Mouse (Mus musculus) kidney, embryonic 14.5 days (tissue): Measurements from ENCODE around the gene Palld. TPM values are rescaled to one million over a fixed set of nuclear protein-coding genes. Genes with fewer than 3 reads are reported as not detected.

Experiments
- ATAC-seq: fragments of 200-750 bp; cut with Nextera tagmentation; 2 replicates; pipeline ENCODE4 v1.8.0; 2017; ENCODE audit warnings: moderate number of reproducible peaks, mild to moderate bottlenecking, moderate TSS enrichment, moderate library complexity; ENCODE audit not compliant: low FRiP score, low TSS enrichment
- H3K27ac ChIP-seq: fragments of 300-500 bp; sonication (generic); 2 replicates; pipeline ENCODE4 v1.5.1; 2014; ENCODE audit warnings: low read depth, mild to moderate bottlenecking, low read length, moderate library complexity, mixed read lengths
- H3K27me3 ChIP-seq: fragments of 300-500 bp; sonication (generic); 2 replicates; pipeline ENCODE4 v1.6.1; 2014; ENCODE audit warnings: mild to moderate bottlenecking, low read length; ENCODE audit not compliant: control insufficient read depth, insufficient read depth
- H3K36me3 ChIP-seq: fragments of 300-500 bp; sonication (generic); 2 replicates; pipeline ENCODE4 v1.6.1; 2014; ENCODE audit warnings: low read length, mixed read lengths; ENCODE audit not compliant: control insufficient read depth, insufficient read depth
- H3K4me1 ChIP-seq: fragments of 300-500 bp; sonication (generic); 2 replicates; pipeline ENCODE4 v1.6.1; 2014; ENCODE audit warnings: low read length, mixed read lengths; ENCODE audit not compliant: control insufficient read depth, insufficient read depth
- H3K4me2 ChIP-seq: fragments of 300-500 bp; sonication (generic); replicated peaks from 2 replicates; pipeline ENCODE4 v1.6.1; 2014; ENCODE audit warnings: low read depth, mild to moderate bottlenecking, low read length
- H3K4me3 ChIP-seq: fragments of 300-500 bp; sonication (generic); 2 replicates; pipeline ENCODE4 v1.5.1; 2014; ENCODE audit warnings: mild to moderate bottlenecking, low read length
- H3K9ac ChIP-seq: fragments of 300-500 bp; sonication (generic); 2 replicates; pipeline ENCODE4 v1.6.1; 2014; ENCODE audit warnings: low read depth, mild to moderate bottlenecking, low read length, moderate library complexity
- H3K9me3 ChIP-seq: fragments of 300-500 bp; sonication (generic); 2 replicates; pipeline ENCODE4 v1.6.1; 2016; ENCODE audit warnings: low read length; ENCODE audit not compliant: control insufficient read depth
- WGBS: fragments of 180-500 bp; shearing (Covaris S2); extraction: QIAGEN DNeasy Blood & Tissue Kit; methylation state at CpG from one replicate; pipeline ENCODE4 v1.1.7; 2014; 5-methylcytosine and 5-hydroxymethylcytosine counted together
- polyA plus RNA-seq: library from polyadenylated mRNA; unstranded; fragments of >200 nt; fragmentation: Nextera tagmentation; extraction: Ambion mirVana; gene quantifications from 2 replicates; pipeline ENCODE4 v1.2.1, GENCODE M21; 2014

Palld gene
- polyA plus RNA-seq, 1 experiment from 2014 or later: 53.1 TPM

DNA sequence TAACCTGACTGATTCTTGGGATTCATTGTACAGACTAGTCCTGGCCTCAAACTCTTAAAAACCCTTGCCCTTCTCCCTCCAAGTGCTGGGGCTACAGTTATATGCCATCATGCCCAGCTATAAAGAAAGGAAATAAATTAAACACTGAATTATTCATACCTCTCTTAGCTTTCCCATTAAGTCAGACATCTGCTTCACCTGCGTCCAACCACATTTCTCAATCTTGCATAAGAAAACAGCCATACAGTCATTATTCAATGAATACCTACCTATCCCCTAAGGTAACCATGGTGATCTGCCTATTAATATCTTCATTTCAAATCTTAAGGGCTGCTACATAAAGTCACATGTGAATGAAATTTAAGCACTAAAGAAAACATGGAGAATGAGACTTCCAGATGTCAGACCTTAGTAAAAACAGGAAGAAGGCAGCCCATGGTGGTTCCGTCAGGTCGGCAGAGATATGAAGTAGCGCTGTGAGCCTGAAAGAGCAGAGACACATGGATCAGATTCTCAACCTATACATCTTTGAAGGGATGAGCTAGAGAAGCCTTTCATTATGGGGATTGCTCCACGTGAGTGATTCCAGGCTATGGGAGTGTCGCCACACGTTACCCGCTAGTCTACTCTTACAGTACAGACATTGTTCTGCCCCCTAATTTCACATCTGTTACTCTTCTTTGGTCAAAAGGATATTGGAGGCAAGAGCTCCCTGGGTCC lies 193.7 kb downstream of the Palld start:
- Histone ChIP-seq H3K4me2 (no peak overlapping the region), H3K4me1 (no peaks in the 10 kb centered on the region), H3K9ac (no peak overlapping the region), H3K4me3 (no peak overlapping the region), H3K9me3 (no peaks in the 10 kb centered on the region), H3K27me3 (no peaks in the 10 kb centered on the region), H3K36me3 (peaks cover 2% of the 10 kb centered on the region; the same call in 1 of the 2 replicates), H3K27ac (no peak overlapping the region)
- WGBS: 55% methylated on average over 8 of the region's 8 CpGs
- no peak for ATAC-seq

DNA sequence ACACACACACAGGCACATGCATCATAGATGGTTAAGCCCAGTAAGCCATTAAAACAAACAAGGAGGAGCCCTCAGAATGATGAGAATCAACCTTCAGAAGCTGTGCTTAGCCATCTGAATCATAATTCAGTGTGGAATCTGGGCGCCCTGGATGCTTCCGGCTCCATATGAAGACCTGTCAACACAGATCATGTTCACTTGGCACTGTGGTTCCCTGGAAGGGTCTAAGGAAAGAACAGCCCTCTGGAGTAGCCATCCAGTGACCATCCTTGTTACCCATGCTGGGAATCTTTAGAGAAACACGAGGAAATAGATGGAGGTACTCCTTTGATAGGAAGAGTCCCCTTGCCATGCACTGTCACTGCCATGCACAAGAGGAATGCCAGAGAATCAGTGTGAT lies 197.0 kb downstream of the Palld start:
- H3K27me3 ChIP-seq: no peaks in the 10 kb centered on the region
- H3K27ac ChIP-seq: no peak overlapping the region
- no peak for ATAC-seq
- peaks cover 18% of the 10 kb centered on the region for H3K4me1 ChIP-seq
- WGBS: 87% methylated on average over 3 of the region's 3 CpGs
- no peaks in the 10 kb centered on the region for H3K9me3 ChIP-seq
- H3K4me3 ChIP-seq: no peak overlapping the region
- 0 out of 2 replicates have a peak, but pooled peaks cover 2% of the 10 kb centered on the region for H3K36me3 ChIP-seq
- H3K9ac ChIP-seq: no peak overlapping the region
- no peak overlapping the region for H3K4me2 ChIP-seq

DNA sequence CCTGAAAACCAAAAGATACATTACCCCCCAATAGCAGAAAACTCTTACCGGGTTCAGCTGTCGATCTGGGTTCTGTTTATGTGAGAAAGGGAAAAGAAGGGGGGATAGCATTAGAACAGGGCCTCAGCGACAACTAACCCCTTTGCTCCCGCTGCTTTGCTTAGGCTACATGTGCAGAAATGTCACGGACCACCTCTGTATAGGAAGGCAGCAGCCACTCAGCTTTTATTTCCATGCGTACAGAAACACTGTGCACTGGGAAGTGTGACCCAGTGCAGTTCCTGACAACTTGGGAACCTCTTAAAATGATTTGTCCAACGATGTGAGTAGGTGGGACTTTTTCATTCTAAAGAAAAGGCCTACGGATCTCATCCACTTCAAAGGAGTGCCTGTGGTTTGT lies 200.4 kb downstream of the Palld start:
- Histone ChIP-seq H3K36me3 (no peaks in the 10 kb centered on the region), H3K27me3 (no peaks in the 10 kb centered on the region), H3K9me3 (no peaks in the 10 kb centered on the region), H3K27ac (no peak overlapping the region), H3K9ac (no peak overlapping the region), H3K4me3 (no peak overlapping the region), H3K4me2 (no peak overlapping the region), H3K4me1 (peaks cover 23% of the 10 kb centered on the region)
- WGBS: 40% methylated on average over 8 of the region's 8 CpGs
- ATAC-seq: no peak

DNA sequence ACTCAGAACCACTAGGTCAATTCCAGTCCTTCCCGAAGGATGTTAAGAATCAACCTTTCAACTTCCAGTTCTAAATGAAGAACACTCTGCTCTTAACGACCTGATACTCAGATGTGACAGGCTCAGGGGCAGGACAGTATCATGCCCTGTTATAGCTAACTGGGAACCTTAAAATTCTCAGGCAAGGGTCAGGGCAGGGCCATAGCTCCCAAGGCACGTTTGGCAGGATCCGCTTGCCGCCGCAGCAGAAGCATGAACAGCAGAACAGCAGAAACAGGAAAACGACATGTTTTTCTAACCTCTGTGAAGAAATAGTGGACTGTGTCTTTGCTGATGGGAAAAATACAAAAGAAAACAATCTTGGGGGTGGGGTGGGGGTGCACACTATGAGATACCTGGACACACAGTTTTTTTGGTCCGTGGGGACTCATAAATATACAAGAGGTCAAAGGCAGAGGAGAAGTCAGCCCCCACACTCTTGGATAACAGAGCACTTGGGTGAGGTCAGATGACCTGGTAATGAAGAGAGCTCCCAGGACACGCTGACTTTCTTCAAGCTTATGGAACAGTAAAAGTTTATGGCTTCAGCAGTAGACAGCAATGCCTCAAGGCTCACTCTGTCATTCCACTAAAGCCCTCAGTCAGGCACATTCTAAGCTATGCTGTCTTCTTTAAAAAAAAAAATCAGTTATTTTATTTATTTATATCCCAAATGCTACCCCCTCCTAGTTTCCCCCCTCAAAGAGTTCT lies 201.4 kb downstream of the Palld start:
- Histone ChIP-seq H3K4me1 (peaks cover 23% of the 10 kb centered on the region), H3K4me2 (no peak overlapping the region), H3K9me3 (no peaks in the 10 kb centered on the region), H3K27ac (peak overlapping the region; percentile 43; the same call in 1 of the 2 replicates), H3K9ac (no peak overlapping the region), H3K36me3 (no peaks in the 10 kb centered on the region), H3K4me3 (no peak overlapping the region), H3K27me3 (no peaks in the 10 kb centered on the region)
- WGBS: 15% methylated on average over 9 of the region's 9 CpGs
- ATAC-seq: peak; percentile 79

DNA sequence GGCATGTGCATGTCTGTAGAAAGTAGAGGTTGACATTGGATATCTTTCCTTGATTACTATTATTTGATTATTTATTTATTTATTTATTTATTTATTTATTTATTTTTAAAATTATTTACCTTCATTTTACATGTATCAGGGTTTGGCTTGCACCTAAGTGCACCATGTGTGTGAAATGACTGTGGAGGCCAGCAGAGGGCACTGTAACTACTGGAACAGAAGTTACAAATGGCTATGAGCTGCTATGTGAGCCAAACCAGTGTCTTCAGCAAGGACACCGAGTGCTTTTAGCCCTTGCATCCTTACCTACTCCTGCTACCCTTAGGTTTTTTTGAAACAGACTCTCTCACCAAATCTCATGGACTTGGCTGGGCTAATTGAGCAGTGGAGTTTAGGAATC lies 202.2 kb downstream of the Palld start:
- Histone ChIP-seq H3K27ac (0 out of 2 replicates have a peak overlapping the region, but pooled peaks have one; percentile 8), H3K4me2 (no peak overlapping the region), H3K9me3 (no peaks in the 10 kb centered on the region), H3K4me3 (no peak overlapping the region), H3K4me1 (peaks cover 29% of the 10 kb centered on the region), H3K9ac (no peak overlapping the region), H3K27me3 (no peaks in the 10 kb centered on the region), H3K36me3 (no peaks in the 10 kb centered on the region)
- 76% methylated on average over 1 of the region's 1 CpGs for WGBS
- no peak for ATAC-seq

DNA sequence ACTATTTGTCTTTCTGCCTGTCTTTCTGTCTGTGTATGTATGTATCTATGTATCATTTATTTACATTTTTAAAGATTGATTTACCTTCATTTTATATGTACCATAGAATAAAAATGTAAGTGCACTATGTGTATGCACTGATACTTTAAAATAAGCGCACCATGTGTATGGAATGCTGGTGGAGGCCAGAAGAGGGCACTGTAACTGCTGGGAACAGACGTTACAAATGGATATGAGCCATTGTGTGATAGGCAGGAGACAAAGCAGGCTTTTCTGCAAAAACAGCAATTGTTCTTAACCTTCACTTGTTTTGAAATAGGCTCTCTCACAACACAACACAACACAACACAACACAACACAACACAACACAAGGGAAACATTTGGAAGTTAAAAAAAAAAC lies 203.5 kb downstream of the Palld start:
- 80% methylated on average over 2 of the region's 2 CpGs for WGBS
- Histone ChIP-seq H3K27me3 (no peaks in the 10 kb centered on the region), H3K9me3 (no peaks in the 10 kb centered on the region), H3K36me3 (no peaks in the 10 kb centered on the region), H3K4me2 (no peak overlapping the region), H3K27ac (0 out of 2 replicates have a peak overlapping the region, but pooled peaks have one; percentile 20), H3K9ac (no peak overlapping the region), H3K4me3 (no peak overlapping the region), H3K4me1 (peaks cover 30% of the 10 kb centered on the region)
- no peak for ATAC-seq

DNA sequence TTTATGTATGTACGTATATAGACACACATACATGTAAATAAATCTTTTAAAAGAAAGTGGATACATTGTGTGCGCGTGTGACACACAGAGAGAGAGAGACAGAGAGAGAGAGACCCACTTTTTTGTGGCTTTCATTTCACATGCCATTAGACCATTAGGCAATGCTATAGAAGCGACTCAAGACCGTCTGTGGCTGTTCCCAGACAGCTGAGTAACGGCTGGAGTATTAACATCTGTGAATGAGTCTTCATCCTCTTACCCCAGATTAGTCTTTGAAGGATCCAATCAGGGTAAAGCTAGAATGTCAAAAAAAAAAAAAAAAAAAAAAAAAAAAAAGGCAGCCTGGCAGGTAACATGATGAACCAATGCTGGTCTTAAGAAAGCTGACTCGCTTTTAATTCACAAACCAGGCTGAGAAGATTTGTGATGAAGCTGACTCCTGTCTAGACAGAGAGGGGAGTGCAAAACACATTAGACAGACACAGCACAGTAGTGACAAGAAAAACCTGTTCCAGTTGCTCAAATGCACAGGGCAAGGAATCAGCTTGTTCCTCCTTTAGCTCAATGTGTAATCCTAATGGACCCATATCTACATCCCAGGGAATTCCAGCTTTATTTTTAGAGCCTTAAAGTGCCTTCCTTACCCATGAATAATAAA lies 204.6 kb downstream of the Palld start:
- Histone ChIP-seq H3K9ac (no peak overlapping the region), H3K27ac (peak overlapping the region; percentile 67; the same call in 1 of the 2 replicates), H3K36me3 (no peaks in the 10 kb centered on the region), H3K4me3 (no peak overlapping the region), H3K27me3 (no peaks in the 10 kb centered on the region), H3K9me3 (no peaks in the 10 kb centered on the region), H3K4me2 (no peak overlapping the region), H3K4me1 (peaks cover 23% of the 10 kb centered on the region)
- WGBS: 47% methylated on average over 7 of the region's 7 CpGs
- peak; percentile 67 for ATAC-seq

DNA sequence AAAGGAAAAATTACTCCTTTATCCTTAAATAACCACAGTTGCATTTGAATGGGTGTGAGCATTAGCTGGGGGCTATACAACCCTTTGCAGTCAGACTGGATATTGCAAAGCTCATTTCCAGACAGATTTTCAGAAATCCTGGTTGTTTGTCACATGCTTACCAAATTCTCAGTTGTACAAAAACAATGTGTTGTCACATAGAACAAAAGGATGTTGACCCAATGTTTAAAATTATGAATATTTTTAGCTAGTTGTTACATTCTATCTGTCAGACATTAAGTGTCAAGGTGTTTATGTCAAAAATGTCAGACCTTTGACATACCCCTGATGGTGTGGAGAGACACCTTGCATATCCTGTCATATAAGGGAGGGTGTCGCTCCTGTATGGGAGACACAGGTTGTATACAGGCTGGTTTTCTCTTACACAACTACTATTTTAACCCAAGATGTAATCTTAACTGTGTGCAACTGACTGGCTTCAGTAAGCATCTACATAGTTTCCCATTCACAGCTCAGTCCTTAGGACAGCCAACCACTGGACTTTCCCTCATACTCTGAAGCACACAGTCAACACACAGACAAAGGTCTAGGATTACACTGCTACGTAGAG lies 205.5 kb downstream of the Palld start:
- Histone ChIP-seq H3K4me3 (no peak overlapping the region), H3K27ac (no peak overlapping the region), H3K27me3 (no peaks in the 10 kb centered on the region), H3K9ac (no peak overlapping the region), H3K4me2 (no peak overlapping the region), H3K9me3 (no peaks in the 10 kb centered on the region), H3K4me1 (peaks cover 20% of the 10 kb centered on the region), H3K36me3 (no peaks in the 10 kb centered on the region)
- no peak for ATAC-seq
- WGBS: 79% methylated on average over 2 of the region's 2 CpGs
